Mouse (Mus musculus): Measurements from ENCODE around the gene Nog.

- TF ChIP-seq CTCF (IDR thresholded peaks at IDR 0.05; ENCODE audit: low read depth, low read length) = no peak
- TF ChIP-seq POLR2AphosphoS5 (IDR thresholded peaks at IDR 0.05; ENCODE audit: insufficient replicate concordance, low read depth, low read length) = no peak
- no peak for TF ChIP-seq TAL1 (conservative IDR thresholded peaks at IDR 0.05; ENCODE audit: low read depth, low read length)
- no peak for TF ChIP-seq GATA1 (IDR thresholded peaks at IDR 0.05; ENCODE audit: borderline replicate concordance, low read length)
Measured at GRCm38 (mm10) chr11:89340238-89340637, 38.1 kb upstream of the Nog start.
